Mouse (Mus musculus): ENCODE measurements around the gene Ccl26.

Gene Ccl26

DNA sequence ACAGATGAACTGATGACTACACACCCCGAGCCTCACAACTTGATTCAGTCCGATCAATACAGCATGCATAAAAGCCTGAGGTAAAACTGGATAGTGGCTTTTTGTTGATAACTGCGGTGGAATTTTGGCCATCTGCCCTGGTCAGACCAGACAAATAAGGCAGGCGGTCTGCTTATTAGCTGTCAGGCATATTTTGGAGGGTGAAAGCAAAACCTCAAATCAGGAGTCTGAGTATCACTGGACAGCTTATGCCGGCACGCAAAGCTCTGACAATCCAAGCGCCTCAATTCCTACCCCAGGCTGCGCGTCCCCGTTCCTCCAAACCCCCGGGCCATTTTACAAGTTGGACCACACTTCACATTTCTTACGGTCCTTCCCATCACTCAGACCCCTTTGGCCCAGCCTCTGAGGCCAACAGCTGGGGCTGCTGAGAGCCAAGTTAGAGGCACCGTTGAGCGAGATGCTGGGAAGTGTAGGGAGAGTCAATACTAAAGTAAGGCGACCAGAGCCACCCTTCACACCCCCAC lies 19.3 kb downstream of the Ccl26 start:
- peak; percentile 66 for DNase-seq (ENCODE audit: extremely low read depth, insufficient read length, low spot score)

DNA sequence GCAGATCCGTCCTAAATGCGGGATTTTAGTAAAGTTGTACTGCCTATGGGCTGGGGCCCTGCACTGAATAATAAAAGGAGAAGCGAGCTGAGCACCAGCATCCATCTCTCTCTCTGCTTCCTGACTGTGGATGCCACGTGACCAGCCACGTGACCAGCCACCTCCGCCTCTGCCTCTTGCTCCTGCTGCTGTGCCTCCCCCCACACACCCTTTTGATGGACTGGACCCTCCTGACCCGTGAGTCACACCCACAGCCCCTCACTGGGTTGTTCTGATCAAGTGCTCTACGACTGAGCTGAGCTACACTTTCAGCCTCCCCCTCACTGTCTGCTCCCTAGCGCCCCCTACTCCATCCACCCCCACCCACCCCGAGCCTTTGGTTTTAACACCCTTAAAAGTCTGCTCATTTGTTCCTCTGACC lies 25.6 kb downstream of the Ccl26 start:
- peak; percentile 84 for DNase-seq (ENCODE audit: extremely low read depth, insufficient read length, low spot score)

DNA sequence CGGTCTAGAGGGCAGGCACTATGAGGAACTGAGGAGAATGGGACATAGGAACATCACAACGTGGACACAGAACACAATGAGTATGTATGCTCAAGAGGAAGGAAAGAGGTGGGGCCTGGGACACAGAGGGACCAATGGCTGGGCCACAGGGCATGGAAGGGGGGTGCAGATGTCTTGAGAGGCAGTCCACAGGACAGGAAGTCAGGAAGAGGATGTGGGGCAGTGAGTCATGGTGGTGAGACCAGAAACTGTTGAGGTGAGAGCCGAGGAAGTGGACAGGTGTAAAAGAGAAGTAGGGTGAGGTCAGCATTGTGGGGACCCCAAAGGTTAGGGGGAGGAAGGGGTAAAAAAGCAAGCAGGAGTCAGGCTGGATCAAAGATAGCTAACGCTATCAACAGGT lies 26.0 kb downstream of the Ccl26 start:
- DNase-seq (ENCODE audit: extremely low read depth, insufficient read length, low spot score) = peak; percentile 80

DNA sequence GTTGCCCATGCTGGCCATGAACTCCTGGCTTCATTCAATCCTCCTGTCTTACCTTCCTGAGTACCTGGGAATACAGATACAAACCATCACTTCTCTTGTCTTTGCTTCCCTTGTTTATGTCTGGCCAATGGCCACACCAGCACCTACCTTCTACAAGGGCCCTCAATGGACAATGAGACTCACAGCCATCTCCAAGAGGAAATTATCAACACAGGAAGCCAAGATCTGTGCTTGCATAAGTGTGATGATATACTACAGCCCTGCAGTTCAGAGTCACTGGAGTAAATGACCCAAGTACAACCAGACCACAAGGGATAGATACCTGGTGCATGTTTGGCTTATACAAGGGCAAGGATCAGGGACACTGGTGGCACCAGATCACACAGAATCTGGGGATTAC lies 27.5 kb downstream of the Ccl26 start:
- DNase-seq (ENCODE audit: extremely low read depth, insufficient read length, low spot score) = no peak

DNA sequence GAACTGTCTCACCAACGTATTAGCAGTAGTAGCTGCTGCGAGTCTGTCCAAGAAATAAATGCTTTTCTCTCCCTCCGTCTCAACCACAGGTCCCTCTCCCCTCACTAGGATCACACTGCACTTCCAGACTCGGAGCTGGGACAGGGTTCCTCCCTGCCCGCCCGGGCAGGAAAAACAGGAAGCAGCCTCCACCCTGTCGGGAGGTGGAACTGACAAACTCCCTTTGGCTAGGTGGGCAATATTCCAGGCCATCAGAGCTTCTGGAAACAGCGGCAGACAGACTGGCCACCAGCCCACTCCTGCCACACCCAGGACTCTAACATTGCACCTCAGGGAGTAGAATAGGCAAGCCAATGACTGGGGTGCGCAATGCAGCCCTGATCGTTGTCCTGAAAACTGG lies 29.9 kb downstream of the Ccl26 start:
- peak; percentile 80 for DNase-seq (ENCODE audit: extremely low read depth, insufficient read length, low spot score)

DNA sequence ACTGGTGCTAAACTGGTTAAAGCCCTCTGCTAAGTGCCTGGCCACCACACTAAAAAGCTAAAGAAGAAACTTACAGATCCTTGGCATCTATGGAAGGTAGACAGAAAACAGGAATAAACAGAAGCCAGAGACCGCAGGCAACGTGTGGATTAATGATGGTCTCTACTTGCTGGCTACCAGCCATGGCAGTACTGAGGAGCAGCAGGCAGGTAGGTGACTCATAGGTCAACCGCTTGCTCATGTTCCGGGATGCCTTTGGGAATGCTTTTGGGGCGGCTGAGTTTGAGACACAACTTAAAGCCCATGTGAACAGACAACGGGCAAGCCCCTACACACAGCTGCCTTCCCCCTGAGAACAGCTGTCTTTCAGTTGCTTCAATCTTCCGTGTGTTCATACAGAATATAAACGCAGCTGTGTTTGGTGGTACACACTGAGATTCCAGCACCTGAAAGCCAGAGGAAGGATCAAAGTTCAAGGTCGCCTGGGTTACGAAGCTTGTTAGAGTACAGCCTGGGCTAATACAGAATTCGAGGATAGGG lies 32.0 kb downstream of the Ccl26 start:
- no peak for DNase-seq (ENCODE audit: extremely low read depth, insufficient read length, low spot score)

DNA sequence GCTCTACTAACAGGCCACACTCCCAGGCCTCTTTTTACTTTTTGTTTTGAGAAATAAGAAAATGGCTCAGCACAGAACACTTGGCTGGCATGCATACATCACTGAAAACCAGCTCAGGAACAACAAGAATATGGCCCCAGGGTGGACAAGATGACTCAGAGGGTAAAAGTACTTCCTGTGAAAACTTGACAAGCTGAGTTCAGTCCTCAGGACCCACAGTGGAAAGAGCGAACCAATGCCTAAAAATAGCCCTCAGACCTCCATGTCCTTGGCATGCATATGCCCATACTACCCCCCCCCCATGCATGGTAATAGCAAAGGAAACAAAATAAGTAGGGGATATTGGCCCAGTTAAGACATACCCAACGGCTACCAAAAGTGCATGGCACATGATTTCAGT lies 33.4 kb downstream of the Ccl26 start:
- DNase-seq (ENCODE audit: extremely low read depth, insufficient read length, low spot score) = no peak

DNA sequence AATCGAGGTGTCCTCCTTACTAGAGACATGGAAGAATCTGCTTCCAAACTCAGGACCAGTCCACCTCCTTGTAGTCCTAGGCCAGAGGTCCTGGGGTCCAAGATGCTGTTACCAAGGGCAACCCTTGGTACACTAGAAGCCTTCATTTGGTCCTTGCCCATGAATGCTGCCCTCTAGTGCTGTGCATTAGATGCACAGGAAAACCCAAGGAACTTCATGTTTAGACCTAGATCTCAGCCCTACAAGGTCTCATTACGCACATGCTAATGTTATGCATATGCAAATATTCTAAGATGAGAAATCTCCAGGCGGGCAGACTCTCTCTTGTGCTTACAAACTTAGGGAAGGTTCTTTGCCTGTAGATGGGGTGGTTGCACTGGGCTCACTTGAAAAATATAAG lies 34.1 kb downstream of the Ccl26 start:
- DNase-seq (ENCODE audit: extremely low read depth, insufficient read length, low spot score) = no peak

DNA sequence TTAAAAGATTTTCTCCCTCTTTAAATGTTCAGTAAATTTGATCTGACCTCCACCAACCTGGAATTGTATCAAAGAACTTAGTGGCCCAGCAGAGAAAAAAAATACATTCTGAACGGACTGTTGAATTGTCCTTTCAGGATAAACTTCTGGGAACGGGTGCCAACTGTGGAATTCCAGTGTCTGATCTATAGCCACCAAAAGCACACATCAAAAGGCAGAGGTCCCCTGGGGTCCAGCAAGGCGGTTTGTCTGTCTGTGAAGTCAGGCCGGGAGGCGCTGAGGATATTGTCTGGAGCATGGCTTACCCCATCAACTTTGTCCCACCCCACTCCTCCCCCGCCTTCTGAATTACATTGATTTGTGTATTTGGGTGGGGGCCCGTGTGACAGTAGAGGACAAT lies 35.4 kb downstream of the Ccl26 start:
- DNase-seq (ENCODE audit: extremely low read depth, insufficient read length, low spot score) = no peak

DNA sequence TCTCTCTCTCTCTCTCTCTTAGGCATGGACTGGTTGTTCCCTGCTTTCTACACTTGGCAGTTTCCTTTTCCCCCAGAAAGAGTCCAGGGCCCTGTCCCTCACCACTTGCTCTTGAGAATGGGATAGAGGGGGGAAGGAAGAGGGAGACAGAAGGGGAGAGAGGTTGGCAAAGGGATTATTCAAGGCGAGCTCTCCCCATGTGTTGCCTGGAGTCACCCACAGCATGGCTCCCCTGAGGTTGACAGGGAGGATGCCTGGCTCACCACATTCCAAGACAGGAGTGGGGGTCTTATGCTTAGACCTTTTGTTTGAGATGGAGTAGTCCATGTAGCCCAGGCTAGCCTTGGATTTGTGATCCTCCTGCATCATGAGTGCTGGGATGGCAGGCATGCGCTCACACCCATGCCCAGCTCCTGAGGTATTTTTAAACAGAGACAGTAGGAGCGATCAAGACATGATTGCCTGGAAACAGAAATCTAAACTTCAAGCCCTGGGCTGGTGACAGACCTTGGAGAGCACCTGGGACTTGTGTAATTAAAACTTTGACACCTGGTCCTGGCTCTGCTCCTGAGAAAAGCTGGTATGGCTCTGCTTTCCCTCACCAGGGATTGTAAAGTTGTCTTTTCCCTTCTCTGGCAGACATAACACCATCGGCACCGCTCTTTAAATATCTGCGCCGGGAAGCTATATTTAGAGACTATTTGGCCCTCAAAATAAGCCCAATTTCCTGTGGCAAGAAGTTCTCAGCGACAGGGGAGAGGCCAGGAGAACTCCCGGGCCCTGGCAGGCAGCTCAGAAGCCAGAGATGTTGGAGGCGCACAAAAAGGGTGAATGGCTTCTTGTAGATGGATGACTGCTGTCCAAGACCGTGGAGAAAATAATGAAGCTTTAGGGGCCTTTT lies 38.5 kb downstream of the Ccl26 start:
- no peak for DNase-seq (ENCODE audit: extremely low read depth, insufficient read length, low spot score)

DNA sequence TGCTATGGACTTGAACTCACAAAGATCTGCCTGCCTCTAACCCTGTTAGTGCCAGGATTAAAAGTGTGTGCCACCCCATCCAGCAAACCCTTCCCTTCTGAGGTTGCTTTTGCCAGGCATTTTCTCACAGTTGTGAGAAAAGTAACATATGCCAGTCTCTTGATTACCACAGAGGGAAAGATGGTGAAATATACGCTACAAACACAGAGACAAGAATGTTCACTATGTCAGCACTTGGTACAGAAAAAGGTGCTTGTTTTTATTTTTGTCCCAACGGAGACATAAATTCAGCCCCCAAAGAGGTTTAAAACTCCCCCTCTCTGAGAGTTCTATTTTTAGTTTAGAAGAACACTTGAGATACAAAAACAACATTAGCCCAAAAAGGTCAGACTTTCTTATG lies 39.3 kb downstream of the Ccl26 start:
- no peak for DNase-seq (ENCODE audit: extremely low read depth, insufficient read length, low spot score)

DNA sequence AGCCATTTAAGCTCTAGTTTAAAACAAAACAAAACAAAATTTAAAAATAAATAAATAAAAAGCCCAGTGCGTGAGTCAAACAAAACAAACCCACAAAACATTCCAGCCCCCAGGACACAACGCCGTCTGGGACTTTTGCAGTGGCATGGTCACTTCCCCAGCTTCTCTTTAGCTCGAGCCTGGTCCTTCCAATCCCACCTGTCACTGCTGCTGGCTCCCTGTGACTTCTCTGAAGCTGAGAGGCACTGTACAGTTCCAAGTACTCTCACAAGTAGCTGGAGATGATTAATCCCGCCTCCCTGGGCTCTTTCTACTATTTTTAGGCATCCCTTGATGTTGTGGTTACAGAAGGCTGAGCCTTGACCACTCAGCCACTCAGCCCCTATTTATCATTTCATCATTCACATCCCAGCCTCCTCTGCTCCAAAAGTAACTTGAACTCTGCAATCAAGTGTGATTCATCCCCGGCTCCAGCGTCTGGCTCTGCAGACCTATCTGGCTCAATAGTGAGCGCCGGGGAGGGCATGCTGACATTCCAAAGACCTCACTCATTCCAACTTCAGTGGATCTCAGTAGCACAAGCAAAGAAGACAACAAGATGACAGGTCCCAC lies 41.2 kb downstream of the Ccl26 start:
- DNase-seq (ENCODE audit: extremely low read depth, insufficient read length, low spot score) = peak; percentile 90

DNA sequence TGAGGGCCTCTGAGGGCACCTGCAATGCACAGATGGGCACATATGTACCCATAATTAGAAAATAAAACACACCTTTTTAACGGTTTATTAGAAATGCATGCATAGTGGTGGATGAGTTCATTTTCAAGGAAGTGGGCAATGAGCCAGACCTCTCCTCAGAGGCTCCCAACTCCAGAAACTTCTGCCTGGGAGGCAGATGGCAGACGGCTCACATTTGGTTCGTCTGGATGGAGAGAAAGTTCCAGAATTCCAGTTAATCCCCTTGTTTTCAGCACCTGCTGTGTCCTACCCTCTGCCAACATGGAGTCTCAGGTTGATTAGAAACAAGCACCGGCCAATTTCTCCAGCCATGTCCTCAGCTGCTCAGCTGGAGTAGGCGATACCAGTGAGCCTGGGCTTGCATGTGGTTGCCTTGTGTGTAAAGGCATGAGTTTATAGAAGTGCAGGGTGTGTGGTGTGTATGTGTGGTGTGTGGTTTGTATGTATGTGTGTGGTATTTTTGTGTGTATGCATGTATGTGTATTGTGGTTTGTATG lies 46.0 kb downstream of the Ccl26 start:
- DNase-seq (ENCODE audit: extremely low read depth, insufficient read length, low spot score) = no peak

DNA sequence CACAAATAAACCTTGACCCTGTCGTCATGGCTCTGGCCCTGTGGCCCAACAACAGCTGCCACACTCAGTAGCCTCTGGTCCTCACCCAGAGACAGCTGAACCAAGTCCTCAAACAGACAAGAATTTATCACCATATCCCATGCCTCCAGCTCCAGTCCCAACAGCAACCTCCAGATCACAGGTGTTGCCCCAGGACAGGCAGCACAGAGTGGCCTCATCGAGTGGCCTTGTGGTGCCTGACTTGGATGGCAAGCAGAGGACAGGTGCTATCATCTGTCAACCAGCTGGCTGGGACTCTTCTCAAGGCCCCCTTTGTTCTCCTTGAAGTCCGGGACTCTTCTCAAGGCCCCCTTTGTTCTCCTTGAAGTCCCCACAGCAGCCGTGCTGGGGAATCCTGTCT lies 50.2 kb downstream of the Ccl26 start:
- DNase-seq (ENCODE audit: extremely low read depth, insufficient read length, low spot score) = no peak

DNA sequence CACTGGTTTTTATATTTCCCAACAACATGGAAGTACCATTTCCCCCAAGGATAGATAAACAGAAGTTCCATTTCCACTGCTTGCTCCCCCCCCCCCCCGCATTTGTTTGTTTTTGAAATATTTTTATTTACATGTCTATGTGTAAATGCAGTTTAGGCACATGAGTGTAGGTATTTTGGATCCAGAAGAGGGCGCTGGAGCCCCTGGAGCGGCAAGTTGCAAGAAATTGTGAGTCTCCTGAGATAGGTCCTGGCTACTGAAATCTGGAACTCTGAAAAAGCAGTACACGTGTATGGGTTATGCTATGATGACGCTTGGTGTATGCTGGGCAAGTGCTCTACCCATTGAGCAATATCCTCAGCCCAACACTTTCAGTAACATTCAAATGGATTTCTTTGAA lies 52.3 kb downstream of the Ccl26 start:
- no peak for DNase-seq (ENCODE audit: extremely low read depth, insufficient read length, low spot score)

Data from 3134 (cell line).